Mouse (Mus musculus): ENCODE measurements around the gene Cpn2.

DNA sequence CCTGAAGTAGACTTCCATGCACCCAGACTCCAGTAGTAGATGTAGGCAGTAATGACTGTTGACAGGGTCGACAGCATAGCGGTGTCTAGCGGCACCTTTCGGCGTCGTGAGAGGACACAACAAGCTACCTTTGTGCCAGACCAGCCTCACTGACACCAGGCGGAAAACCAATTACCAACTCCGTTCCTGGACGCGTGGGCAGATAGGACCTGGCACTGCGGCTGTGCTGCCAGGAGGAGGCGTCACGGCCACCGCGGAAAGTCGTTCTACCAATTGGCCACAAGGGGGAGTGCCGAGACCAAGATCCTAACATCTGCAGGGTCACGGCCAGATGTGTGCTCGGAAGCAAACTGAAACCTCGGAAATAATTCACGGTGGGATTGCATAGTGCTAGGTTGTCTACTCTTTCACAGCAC, 15.3 kb downstream of the Cpn2 start:
- TF ChIP-seq CTCF (IDR thresholded peaks at IDR 0.05; ENCODE audit: low read depth) (peak; percentile 100), EP300 (IDR thresholded peaks at IDR 0.05; ENCODE audit: low read depth) (no peak)

All from liver, embryonic 14.5 days (tissue).